Mouse (Mus musculus) ES-Bruce4 (cell line): ENCODE measurements around the gene Aebp1.

Experiments used
- CTCF ChIP-seq: IDR thresholded peaks from one replicate; pipeline ENCODE4 v1.8.1; 2011; ENCODE audit warnings: low read depth, low read length
- POLR2A ChIP-seq: IDR thresholded peaks from one replicate; pipeline ENCODE4 v1.8.1; 2011; ENCODE audit warnings: low read length; ENCODE audit not compliant: insufficient read depth

DNA sequence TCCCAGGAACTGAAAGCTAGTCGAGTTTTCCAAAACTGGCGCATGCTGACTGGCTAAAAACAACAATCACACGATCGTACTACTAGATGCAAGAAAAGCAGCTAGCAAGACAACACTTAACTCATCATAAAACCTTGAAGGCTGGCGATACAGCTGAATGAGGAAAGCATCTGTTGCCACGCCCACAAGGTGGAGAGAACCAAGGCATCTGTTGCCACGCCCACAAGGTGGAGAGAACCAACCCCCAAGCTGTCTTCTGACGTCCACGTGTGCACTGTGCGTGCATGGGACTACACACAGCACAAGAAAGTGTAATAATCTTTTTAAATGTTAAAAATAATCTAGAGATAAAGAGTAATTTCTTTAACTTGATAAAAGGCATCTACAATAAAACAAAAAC is 48.4 kb upstream of the Aebp1 start:
- TF ChIP-seq POLR2A (no peak), CTCF (no peak)
